Mouse (Mus musculus): ENCODE measurements around the gene Casp9. TPM values are rescaled to one million over a fixed set of nuclear protein-coding genes. Genes with fewer than 3 reads are reported as not detected.

Gene Casp9
- total and polyA plus RNA-seq, 3 experiments: 2.8 to 6.4 TPM; not detected in 1

- Histone ChIP-seq H3K4me1 (ENCODE audit: control insufficient read depth in 1 of 2, insufficient read depth in 2 of 2, low read length in 2 of 2) (no peaks in the 10 kb centered on the region), H3K4me3 (ENCODE audit: control insufficient read depth in 1 of 2, insufficient read depth in 1 of 2, low read depth in 2 of 2, low read length in 2 of 2) (no peak overlapping the region), H3K79me2 (ENCODE audit: control insufficient read depth, insufficient read depth, low read length, poor library complexity) (no peaks in the 10 kb centered on the region), H3K9ac (ENCODE audit: control insufficient read depth, low read depth, low read length, poor library complexity, severe bottlenecking) (no peak overlapping the region), H3K27ac (ENCODE audit: control insufficient read depth, low read depth, low read length) (no peak overlapping the region), H3K36me3 (ENCODE audit: control insufficient read depth in 1 of 2, insufficient read depth in 2 of 2, low read length in 2 of 2) (no peaks in the 10 kb centered on the region), H3K27me3 (ENCODE audit: control insufficient read depth in 1 of 2, insufficient read depth in 2 of 2, low read length in 2 of 2) (no peaks in the 10 kb centered on the region), H3K9me3 (replicated peaks; ENCODE audit: insufficient read depth, low read length) (no peaks in the 10 kb centered on the region)
- no peak for DNase-seq (ENCODE audit: low read depth, low spot score)
- TF ChIP-seq POLR2AphosphoS5 (IDR thresholded peaks at IDR 0.05; ENCODE audit: borderline replicate concordance, low read depth, low read length): no peak
- no peak for TF ChIP-seq SIN3A (IDR thresholded peaks at IDR 0.05; ENCODE audit: low read length)
- no peak for TF ChIP-seq CTCF (IDR thresholded peaks at IDR 0.05 in 2 of 3, conservative IDR thresholded peaks at IDR 0.05 in 1 of 3; ENCODE audit: control insufficient read depth in 1 of 3, insufficient read depth in 1 of 3, low read depth in 2 of 3, low read length in 3 of 3, poor library complexity in 1 of 3, severe bottlenecking in 1 of 3)
- no peak for TF ChIP-seq USF2 (IDR thresholded peaks at IDR 0.05; ENCODE audit: borderline replicate concordance in 1 of 2, insufficient read depth in 1 of 2, low read depth in 1 of 2, low read length in 2 of 2)
- no peak for TF ChIP-seq MEF2A (IDR thresholded peaks at IDR 0.05; ENCODE audit: extremely low read depth, insufficient replicate concordance, low read depth, low read length, poor library complexity, severe bottlenecking)
- TF ChIP-seq MAX (IDR thresholded peaks at IDR 0.05; ENCODE audit: low read length): no peak
- no peak for TF ChIP-seq UBTF (IDR thresholded peaks at IDR 0.05; ENCODE audit: borderline replicate concordance, insufficient read depth, low read depth, low read length)
- no peak for TF ChIP-seq TBP (IDR thresholded peaks at IDR 0.05; ENCODE audit: low read depth, low read length)
- no peak for TF ChIP-seq POLR2AphosphoS2 (IDR thresholded peaks at IDR 0.05; ENCODE audit: low read length)
- TF ChIP-seq RCOR1 (IDR thresholded peaks at IDR 0.05; ENCODE audit: low read depth, low read length): no peak
- no peak for TF ChIP-seq EP300 (IDR thresholded peaks at IDR 0.05; ENCODE audit: low read depth in 1 of 2, low read length in 2 of 2)
- TF ChIP-seq ELF1 (IDR thresholded peaks at IDR 0.05; ENCODE audit: low read depth, low read length): no peak
- no peak for TF ChIP-seq KAT2A (conservative IDR thresholded peaks at IDR 0.05; ENCODE audit: low read depth, low read length)
- TF ChIP-seq ETS1 (IDR thresholded peaks at IDR 0.05; ENCODE audit: low read depth, low read length): no peak
- TF ChIP-seq E2F4 (IDR thresholded peaks at IDR 0.05; ENCODE audit: borderline replicate concordance, low read depth, low read length): no peak
- TF ChIP-seq POLR2A (IDR thresholded peaks at IDR 0.05; ENCODE audit: control insufficient read depth in 1 of 2, insufficient read depth in 1 of 2, low read depth in 1 of 2, low read length in 2 of 2, poor library complexity in 1 of 2): no peak
- no peak for TF ChIP-seq BHLHE40 (IDR thresholded peaks at IDR 0.05; ENCODE audit: borderline replicate concordance, low read depth, low read length)
- TF ChIP-seq ZC3H11A (IDR thresholded peaks at IDR 0.05; ENCODE audit: low read depth, low read length): no peak
Observed at GRCm38 (mm10) chr4:141822089-141822488, 28.7 kb downstream of the Casp9 start.

DNA sequence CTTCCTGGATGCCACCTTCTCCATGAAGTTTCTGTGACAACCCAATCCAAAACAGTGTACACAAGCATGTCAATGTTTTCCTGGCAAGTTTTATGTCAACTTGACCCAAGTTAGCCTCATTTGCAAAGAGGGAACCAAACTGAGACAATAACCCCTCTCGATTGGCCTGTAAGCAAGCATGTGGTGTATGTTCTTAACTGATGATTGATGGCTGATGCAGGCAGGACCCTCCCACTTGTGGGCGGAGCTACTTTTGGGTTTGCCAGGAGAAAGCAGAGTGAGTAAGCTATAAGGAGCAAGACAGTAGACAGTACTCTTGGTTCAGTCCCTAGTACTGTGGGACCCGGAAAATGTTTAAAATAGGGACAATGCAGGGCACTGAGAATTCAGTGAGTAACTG, 29.6 kb downstream of the Casp9 start:
- H3K9me3 ChIP-seq (replicated peaks; ENCODE audit: insufficient read depth, low read length): no peaks in the 10 kb centered on the region
- H3K27me3 ChIP-seq (ENCODE audit: control insufficient read depth in 1 of 2, insufficient read depth in 2 of 2, low read length in 2 of 2): no peaks in the 10 kb centered on the region
- DNase-seq (ENCODE audit: low read depth, low spot score): peak; percentile 33
- no peak overlapping the region for H3K4me3 ChIP-seq (ENCODE audit: control insufficient read depth in 1 of 2, insufficient read depth in 1 of 2, low read depth in 2 of 2, low read length in 2 of 2)
- TF ChIP-seq MYC (IDR thresholded peaks at IDR 0.05; ENCODE audit: low read depth, low read length) (no peak), USF1 (IDR thresholded peaks at IDR 0.05; ENCODE audit: low read depth, low read length) (no peak), MYB (IDR thresholded peaks at IDR 0.05; ENCODE audit: low read depth, low read length) (no peak), ETS1 (IDR thresholded peaks at IDR 0.05; ENCODE audit: low read depth, low read length) (no peak), EP300 (IDR thresholded peaks at IDR 0.05; ENCODE audit: low read depth in 1 of 2, low read length in 2 of 2) (no peak), CTCF (IDR thresholded peaks at IDR 0.05 in 2 of 3, conservative IDR thresholded peaks at IDR 0.05 in 1 of 3; ENCODE audit: control insufficient read depth in 1 of 3, insufficient read depth in 1 of 3, low read depth in 2 of 3, low read length in 3 of 3, poor library complexity in 1 of 3, severe bottlenecking in 1 of 3) (no peak), CHD1 (IDR thresholded peaks at IDR 0.05; ENCODE audit: low read depth, low read length) (no peak), POLR2AphosphoS2 (IDR thresholded peaks at IDR 0.05; ENCODE audit: low read length) (no peak), GABPA (IDR thresholded peaks at IDR 0.05; ENCODE audit: low read depth, low read length) (no peak), GATA1 (IDR thresholded peaks at IDR 0.05; ENCODE audit: low read depth, low read length) (no peak)
- H3K79me2 ChIP-seq (ENCODE audit: control insufficient read depth, insufficient read depth, low read length, poor library complexity): no peaks in the 10 kb centered on the region
- no peaks in the 10 kb centered on the region for H3K36me3 ChIP-seq (ENCODE audit: control insufficient read depth in 1 of 2, insufficient read depth in 2 of 2, low read length in 2 of 2)
- H3K27ac ChIP-seq (ENCODE audit: control insufficient read depth, low read depth, low read length): no peak overlapping the region
- H3K4me1 ChIP-seq (ENCODE audit: control insufficient read depth in 1 of 2, insufficient read depth in 2 of 2, low read length in 2 of 2): no peaks in the 10 kb centered on the region
- H3K9ac ChIP-seq (ENCODE audit: control insufficient read depth, low read depth, low read length, poor library complexity, severe bottlenecking): no peak overlapping the region
